Mouse (Mus musculus) cerebellum, adult 11 months (tissue): ENCODE data around the gene Fetub.

ENCODE experiments used
- DNase-seq: peaks from one replicate; pipeline ENCODE4 v3.0.0; 2022

Gene Fetub

GRCm38 (mm10) chr16:22967383-22968030 is 49.4 kb downstream of the Fetub start:
- DNase-seq = no peak
